Mouse (Mus musculus) kidney, embryonic 15.5 days (tissue): ENCODE data around the gene Klhl32. TPM values are rescaled to one million over a fixed set of nuclear protein-coding genes. Genes with fewer than 3 reads are reported as not detected.
A peak's percentile ranks its signal among the peaks of the same experiment; 100 is the strongest.

Experiments
- ATAC-seq: fragments of 200-750 bp; cut with Nextera tagmentation; replicated peaks from 2 replicates; pipeline ENCODE4 v1.8.0; 2017; ENCODE audit warnings: moderate TSS enrichment; ENCODE audit not compliant: low FRiP score
- H3K27ac ChIP-seq: fragments of 300-500 bp; sonication (generic); 2 replicates; pipeline ENCODE4 v1.5.1; 2015; ENCODE audit warnings: mild to moderate bottlenecking, inconsistent platforms
- H3K27me3 ChIP-seq: fragments of 300-500 bp; sonication (generic); 2 replicates; pipeline ENCODE4 v1.6.1; 2015; ENCODE audit warnings: inconsistent platforms
- H3K36me3 ChIP-seq: fragments of 300-500 bp; sonication (generic); 2 replicates; pipeline ENCODE4 v1.6.1; 2015; ENCODE audit warnings: inconsistent platforms
- H3K4me1 ChIP-seq: fragments of 300-500 bp; sonication (generic); 2 replicates; pipeline ENCODE4 v1.6.1; 2015; ENCODE audit warnings: inconsistent platforms
- H3K4me2 ChIP-seq: fragments of 300-500 bp; sonication (generic); 2 replicates; pipeline ENCODE4 v1.6.1; 2015; ENCODE audit warnings: moderate library complexity, mild to moderate bottlenecking, inconsistent platforms
- H3K4me3 ChIP-seq: fragments of 300-500 bp; sonication (generic); replicated peaks from 2 replicates; pipeline ENCODE4 v1.5.1; 2015; ENCODE audit warnings: mild to moderate bottlenecking, inconsistent platforms
- H3K9ac ChIP-seq: fragments of 300-500 bp; sonication (generic); 2 replicates; pipeline ENCODE4 v1.6.1; 2015; ENCODE audit warnings: mild to moderate bottlenecking, inconsistent platforms
- H3K9me3 ChIP-seq: fragments of 300-500 bp; sonication (generic); replicated peaks from 2 replicates; pipeline ENCODE4 v1.6.1; 2016; ENCODE audit warnings: inconsistent platforms
- WGBS: fragments of 180-500 bp; shearing (Covaris S2); methylation state at CpG from one replicate; pipeline ENCODE4 v1.1.7; 2015; ENCODE audit warnings: mixed read lengths; 5-methylcytosine and 5-hydroxymethylcytosine counted together
- polyA plus RNA-seq: library from polyadenylated mRNA; unstranded; fragments of >200 nt; fragmentation: Nextera tagmentation; extraction: Ambion mirVana; gene quantifications from 2 replicates; pipeline ENCODE4 v1.2.1, GENCODE M21; 2015

Klhl32 gene
- polyA plus RNA-seq, 1 experiment from 2014 or later, result 3.1 TPM

- no peak overlapping the region for H3K27ac ChIP-seq
- no peaks in the 10 kb centered on the region for H3K9me3 ChIP-seq
- no peaks in the 10 kb centered on the region for H3K36me3 ChIP-seq
- no peaks in the 10 kb centered on the region for H3K27me3 ChIP-seq
- no peak for ATAC-seq
- H3K4me2 ChIP-seq, result peak overlapping the region; percentile 31; the same call in 1 of the 2 replicates
- 45% methylated on average over 16 of the region's 16 CpGs for WGBS
- H3K4me3 ChIP-seq, result no peak overlapping the region
- H3K9ac ChIP-seq, result no peak overlapping the region
- H3K4me1 ChIP-seq, result no peaks in the 10 kb centered on the region
Observed at GRCm38 (mm10) chr4:24792416-24792981, 58.4 kb downstream of the Klhl32 start.

DNA sequence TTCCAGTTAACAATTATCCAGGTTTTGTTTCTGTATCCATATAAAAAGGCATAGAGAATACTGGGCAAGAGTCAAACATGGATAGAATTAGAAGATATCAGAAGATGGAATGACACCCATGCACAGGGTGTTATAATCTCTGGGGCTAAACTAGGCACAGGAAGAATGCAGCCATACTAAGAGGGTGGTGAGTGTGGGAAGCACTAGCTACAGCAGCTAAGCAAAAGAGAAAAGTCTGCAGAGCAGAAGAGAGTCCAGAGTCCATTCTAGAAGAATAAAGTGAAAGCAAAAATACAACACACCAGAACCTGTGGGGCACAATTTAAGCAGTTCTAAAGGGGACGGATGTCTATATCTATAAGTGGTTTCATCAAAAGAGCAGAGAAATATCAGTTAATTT is 61.6 kb downstream of the Klhl32 start:
- WGBS, result 94% methylated on average over 1 of the region's 1 CpGs
- H3K27me3 ChIP-seq, result no peaks in the 10 kb centered on the region
- no peak overlapping the region for H3K4me2 ChIP-seq
- H3K4me3 ChIP-seq, result no peak overlapping the region
- no peaks in the 10 kb centered on the region for H3K36me3 ChIP-seq
- H3K9me3 ChIP-seq, result no peaks in the 10 kb centered on the region
- ATAC-seq, result no peak
- H3K9ac ChIP-seq, result no peak overlapping the region
- H3K4me1 ChIP-seq, result no peaks in the 10 kb centered on the region
- no peak overlapping the region for H3K27ac ChIP-seq

DNA sequence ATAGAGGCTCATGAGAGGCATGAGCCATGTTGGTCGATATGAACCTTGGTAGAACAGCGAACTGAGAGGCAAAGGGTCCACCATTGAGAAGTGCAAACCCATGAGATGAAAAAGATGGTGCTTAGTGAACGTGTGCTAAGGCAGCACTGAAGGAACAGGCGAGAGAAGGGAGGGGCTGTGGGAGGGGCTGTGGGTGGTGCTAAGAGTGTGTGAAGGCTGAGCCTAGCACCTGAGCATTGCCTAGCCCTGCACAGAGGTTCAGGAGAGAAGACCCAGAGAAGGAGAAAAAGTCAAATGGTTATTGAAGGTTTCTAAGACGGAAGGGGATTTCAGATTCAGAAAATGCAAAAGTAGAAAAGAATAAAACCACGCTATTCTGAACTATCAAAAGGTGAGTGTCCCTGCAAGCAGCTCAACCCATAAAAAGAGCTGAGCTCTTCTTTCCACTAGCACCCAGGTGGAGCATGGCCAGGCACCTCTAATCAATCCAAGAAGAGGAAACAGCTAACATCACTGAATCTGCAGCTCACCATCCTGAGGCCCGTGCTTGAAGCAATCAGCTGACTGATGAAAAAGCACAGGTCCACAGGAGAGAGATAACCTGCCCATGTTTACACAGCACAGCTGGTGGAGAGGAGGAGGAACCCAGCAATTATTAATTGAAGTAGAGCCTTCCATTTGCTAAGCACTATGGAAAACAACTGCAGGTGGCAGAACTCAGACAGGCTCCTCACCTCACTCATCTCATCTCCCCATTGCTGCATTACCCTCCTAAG is 65.0 kb downstream of the Klhl32 start:
- H3K36me3 ChIP-seq, result no peaks in the 10 kb centered on the region
- no peak overlapping the region for H3K9ac ChIP-seq
- H3K4me1 ChIP-seq, result no peaks in the 10 kb centered on the region
- 55% methylated on average over 7 of the region's 7 CpGs for WGBS
- H3K27me3 ChIP-seq, result no peaks in the 10 kb centered on the region
- H3K27ac ChIP-seq, result no peak overlapping the region
- H3K9me3 ChIP-seq, result no peaks in the 10 kb centered on the region
- H3K4me3 ChIP-seq, result no peak overlapping the region
- 0 out of 2 replicates have a peak, but pooled peaks have one; percentile 58 for ATAC-seq
- no peak overlapping the region for H3K4me2 ChIP-seq

DNA sequence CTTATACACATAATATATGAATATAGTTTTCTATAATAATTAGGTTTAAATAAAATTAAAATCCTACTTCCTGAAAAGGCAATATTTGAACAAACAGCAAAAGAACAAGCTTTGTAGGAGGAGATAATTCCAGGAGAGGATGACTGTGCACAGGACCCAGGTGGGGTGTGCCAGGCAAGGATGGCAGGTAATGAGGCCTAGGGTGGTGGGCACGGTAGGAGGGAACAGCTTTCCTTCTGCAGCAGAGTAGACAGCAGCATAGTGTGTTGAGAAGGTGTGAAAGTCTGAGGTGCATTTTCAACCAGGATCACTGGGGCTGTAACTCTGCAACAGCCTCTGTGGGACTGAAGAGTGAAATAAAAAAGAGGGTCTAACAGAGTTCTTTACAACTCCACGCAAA is 85.0 kb downstream of the Klhl32 start:
- Histone ChIP-seq H3K9me3 (no peaks in the 10 kb centered on the region), H3K4me3 (no peak overlapping the region), H3K27ac (no peak overlapping the region), H3K27me3 (no peaks in the 10 kb centered on the region), H3K4me2 (no peak overlapping the region), H3K4me1 (no peaks in the 10 kb centered on the region), H3K9ac (no peak overlapping the region), H3K36me3 (no peaks in the 10 kb centered on the region)
- no peak for ATAC-seq
- 65% methylated on average over 2 of the region's 2 CpGs for WGBS

GRCm38 (mm10) chr4:24765469-24765868 is 85.5 kb downstream of the Klhl32 start:
- no peak for ATAC-seq
- no peak overlapping the region for H3K4me3 ChIP-seq
- WGBS, result 74% methylated on average over 3 of the region's 3 CpGs
- H3K27ac ChIP-seq, result no peak overlapping the region
- no peaks in the 10 kb centered on the region for H3K36me3 ChIP-seq
- H3K27me3 ChIP-seq, result no peaks in the 10 kb centered on the region
- H3K4me1 ChIP-seq, result no peaks in the 10 kb centered on the region
- H3K4me2 ChIP-seq, result no peak overlapping the region
- no peaks in the 10 kb centered on the region for H3K9me3 ChIP-seq
- H3K9ac ChIP-seq, result no peak overlapping the region

DNA sequence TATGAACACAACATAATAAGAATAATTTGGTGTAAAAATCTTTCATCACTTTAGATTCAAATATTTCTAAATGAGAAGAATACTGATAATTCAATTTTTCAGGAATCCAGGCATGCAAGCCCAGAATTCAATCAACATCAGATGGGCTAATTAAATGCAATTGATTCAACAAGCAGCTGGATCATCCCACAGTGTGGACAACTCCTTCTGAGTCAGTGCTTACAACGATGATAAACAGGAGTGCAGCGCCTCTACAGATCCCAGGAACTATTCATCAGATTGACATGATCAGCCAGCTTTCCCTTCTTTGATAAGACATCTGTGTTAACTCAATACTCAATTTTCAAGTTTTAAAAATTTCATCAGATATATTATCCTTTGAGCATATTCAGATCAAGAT is 86.4 kb downstream of the Klhl32 start:
- no peaks in the 10 kb centered on the region for H3K9me3 ChIP-seq
- no peaks in the 10 kb centered on the region for H3K36me3 ChIP-seq
- no peak for ATAC-seq
- no peaks in the 10 kb centered on the region for H3K4me1 ChIP-seq
- no peak overlapping the region for H3K27ac ChIP-seq
- H3K4me2 ChIP-seq, result no peak overlapping the region
- H3K4me3 ChIP-seq, result no peak overlapping the region
- no peak overlapping the region for H3K9ac ChIP-seq
- no peaks in the 10 kb centered on the region for H3K27me3 ChIP-seq
- 80% methylated on average over 2 of the region's 2 CpGs for WGBS

DNA sequence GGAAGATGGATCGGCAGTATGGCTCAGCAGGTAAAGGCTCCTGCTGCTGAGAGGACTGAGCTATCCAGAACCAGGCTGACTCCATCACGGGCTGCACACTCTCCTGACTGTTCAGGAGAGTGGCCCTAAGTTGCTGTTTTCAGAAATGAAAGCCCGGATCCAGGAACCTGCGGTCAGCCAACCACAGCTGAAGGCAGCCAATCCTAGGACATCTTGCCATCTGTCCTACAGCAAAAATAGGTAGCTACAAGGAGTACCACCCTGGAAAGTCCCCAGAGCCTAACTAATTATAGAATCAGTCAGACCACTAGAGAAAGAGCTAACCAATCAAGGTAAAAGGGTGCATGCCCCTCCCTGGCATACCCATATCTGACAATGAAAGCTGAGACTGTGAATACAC is 87.5 kb downstream of the Klhl32 start:
- no peak for ATAC-seq
- H3K27ac ChIP-seq, result no peak overlapping the region
- H3K36me3 ChIP-seq, result no peaks in the 10 kb centered on the region
- H3K4me2 ChIP-seq, result no peak overlapping the region
- no peak overlapping the region for H3K4me3 ChIP-seq
- H3K9me3 ChIP-seq, result no peaks in the 10 kb centered on the region
- no peaks in the 10 kb centered on the region for H3K27me3 ChIP-seq
- H3K4me1 ChIP-seq, result no peaks in the 10 kb centered on the region
- 91% methylated on average over 4 of the region's 4 CpGs for WGBS
- H3K9ac ChIP-seq, result no peak overlapping the region

DNA sequence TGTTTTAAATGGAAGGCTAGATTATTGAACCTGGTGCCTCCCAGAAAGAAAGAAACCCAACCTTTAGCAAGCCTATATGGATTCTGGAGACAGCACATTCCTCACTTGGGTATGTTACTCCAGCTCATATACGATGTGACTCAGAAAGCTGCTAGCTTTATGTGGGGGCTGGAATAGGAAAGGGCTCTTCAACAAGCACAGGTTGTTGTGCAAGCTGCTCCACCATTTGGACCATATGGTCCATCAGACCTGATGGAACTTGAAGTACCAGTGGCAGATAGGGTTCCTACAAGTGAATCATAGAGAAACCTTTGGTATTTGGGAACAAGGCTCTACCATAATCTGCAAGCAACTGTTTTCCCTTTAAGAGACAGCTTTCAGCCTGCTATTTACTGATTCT is 92.0 kb downstream of the Klhl32 start:
- Histone ChIP-seq H3K27me3 (no peaks in the 10 kb centered on the region), H3K9me3 (no peaks in the 10 kb centered on the region), H3K4me2 (no peak overlapping the region), H3K27ac (no peak overlapping the region), H3K4me1 (no peaks in the 10 kb centered on the region), H3K36me3 (no peaks in the 10 kb centered on the region), H3K9ac (no peak overlapping the region), H3K4me3 (no peak overlapping the region)
- ATAC-seq, result no peak
- WGBS, result 92% methylated on average over 1 of the region's 1 CpGs

DNA sequence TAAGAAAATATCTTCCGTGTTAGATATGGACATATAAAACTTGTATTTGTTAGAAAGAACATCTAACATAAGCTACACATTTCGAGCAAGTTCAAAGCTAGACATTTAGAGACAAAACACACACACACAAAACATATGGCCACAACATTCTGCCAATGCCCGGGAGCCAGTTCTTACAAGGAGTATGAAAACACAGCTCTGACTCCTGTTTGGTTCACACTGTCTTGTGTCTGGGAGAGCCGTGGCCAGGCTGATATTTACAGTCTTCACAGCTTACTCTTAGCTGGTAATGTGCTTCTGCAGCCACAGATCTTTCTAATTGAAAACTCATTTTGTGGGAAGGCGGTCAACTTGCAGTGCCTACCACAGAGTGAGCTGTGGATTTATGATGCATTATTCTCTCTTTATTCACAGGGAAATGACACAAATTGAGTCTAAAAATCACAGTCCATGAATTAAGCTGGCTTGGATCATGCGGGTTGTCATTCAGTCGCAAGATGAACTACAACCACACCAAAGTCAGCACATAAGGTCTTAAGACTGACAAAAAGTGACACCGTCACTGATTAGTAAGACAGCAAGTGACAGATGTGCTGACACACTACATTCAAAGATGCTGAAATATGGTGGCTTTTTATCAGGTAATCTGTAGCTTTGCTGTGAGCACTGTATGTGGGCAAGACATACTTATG is 98.3 kb downstream of the Klhl32 start:
- no peak overlapping the region for H3K4me2 ChIP-seq
- 80% methylated on average over 8 of the region's 8 CpGs for WGBS
- no peaks in the 10 kb centered on the region for H3K9me3 ChIP-seq
- H3K27me3 ChIP-seq, result no peaks in the 10 kb centered on the region
- no peak overlapping the region for H3K9ac ChIP-seq
- H3K36me3 ChIP-seq, result no peaks in the 10 kb centered on the region
- no peak for ATAC-seq
- H3K4me1 ChIP-seq, result no peaks in the 10 kb centered on the region
- no peak overlapping the region for H3K27ac ChIP-seq
- H3K4me3 ChIP-seq, result no peak overlapping the region

DNA sequence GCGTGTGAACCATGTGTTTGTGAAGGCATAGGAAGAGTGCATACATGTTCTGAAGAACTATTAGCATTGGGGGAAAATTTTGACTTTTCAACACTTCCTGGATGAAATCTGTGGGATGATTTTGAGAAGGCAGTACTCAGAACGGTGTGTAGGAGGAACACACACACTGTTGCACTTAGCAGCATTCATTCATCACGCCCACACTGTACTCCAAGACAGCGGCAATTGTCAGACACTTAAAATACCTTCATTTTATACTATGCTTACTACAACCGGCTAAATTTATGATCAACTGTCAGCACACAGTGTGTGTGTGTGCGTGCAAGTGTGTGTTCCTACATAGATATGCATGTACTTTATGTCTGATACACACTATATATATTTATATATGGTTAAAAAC is 113.8 kb downstream of the Klhl32 start:
- WGBS, result 75% methylated on average over 6 of the region's 6 CpGs
- no peak for ATAC-seq

GRCm38 (mm10) chr4:24720834-24721233 is 130.1 kb downstream of the Klhl32 start:
- ATAC-seq, result peak; percentile 67
- Histone ChIP-seq H3K27me3 (no peaks in the 10 kb centered on the region), H3K4me1 (no peaks in the 10 kb centered on the region), H3K36me3 (no peaks in the 10 kb centered on the region), H3K4me3 (no peak overlapping the region), H3K9me3 (no peaks in the 10 kb centered on the region), H3K4me2 (no peak overlapping the region), H3K27ac (no peak overlapping the region), H3K9ac (no peak overlapping the region)
- WGBS, result 30% methylated on average over 3 of the region's 3 CpGs

More for the DNA sequence above, 113.8 kb downstream of the Klhl32 start:
- no peak overlapping the region for H3K4me2 ChIP-seq
- no peaks in the 10 kb centered on the region for H3K9me3 ChIP-seq
- no peaks in the 10 kb centered on the region for H3K36me3 ChIP-seq
- H3K4me3 ChIP-seq, result no peak overlapping the region
- H3K27ac ChIP-seq, result no peak overlapping the region
- no peaks in the 10 kb centered on the region for H3K4me1 ChIP-seq
- H3K9ac ChIP-seq, result no peak overlapping the region
- H3K27me3 ChIP-seq, result no peaks in the 10 kb centered on the region

GRCm38 (mm10) chr4:24715559-24715958 is 135.4 kb downstream of the Klhl32 start:
- Histone ChIP-seq H3K4me3 (no peak overlapping the region), H3K36me3 (no peaks in the 10 kb centered on the region), H3K4me2 (no peak overlapping the region), H3K27me3 (no peaks in the 10 kb centered on the region), H3K4me1 (no peaks in the 10 kb centered on the region), H3K9ac (no peak overlapping the region), H3K9me3 (no peaks in the 10 kb centered on the region), H3K27ac (no peak overlapping the region)
- 71% methylated on average over 4 of the region's 4 CpGs for WGBS
- ATAC-seq, result no peak
